Mouse (Mus musculus): ENCODE results near the gene Itgam.

DNA sequence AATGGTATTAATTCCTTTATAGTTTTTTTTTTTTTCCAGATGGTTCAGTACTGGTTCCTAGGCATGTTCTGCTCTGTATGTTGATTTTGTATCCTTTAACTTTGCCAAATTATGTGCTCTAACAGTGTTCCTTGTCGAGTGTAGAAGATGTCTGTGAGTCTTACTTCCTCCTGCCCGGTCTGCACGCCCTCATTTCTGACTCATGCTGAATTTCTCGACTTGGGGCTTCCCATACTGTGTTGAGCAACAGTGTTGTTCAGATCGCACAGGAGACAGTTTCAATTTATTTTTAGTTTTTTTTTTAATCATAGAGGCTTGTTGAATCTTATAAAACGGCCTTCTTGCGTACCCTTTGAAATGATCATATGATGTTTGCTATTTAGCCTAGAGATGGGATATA is 26.7 kb downstream of the Itgam start:
- no peak for TF ChIP-seq CTCF (IDR thresholded peaks at IDR 0.05; ENCODE audit: control insufficient read depth, insufficient read depth, insufficient read length)
- TF ChIP-seq USF1 (IDR thresholded peaks at IDR 0.05; ENCODE audit: low read depth), result no peak

Data from C2C12 (cell line).